Mouse (Mus musculus) G1E (cell line): ENCODE data around the gene Trim2. TPM values are rescaled to one million over a fixed set of nuclear protein-coding genes. Genes with fewer than 3 reads are reported as not detected.

Source experiments
- ATAC-seq: 2 replicates; pipeline ENCODE4 v1.8.0; 2016; ENCODE audit warnings: mild to moderate bottlenecking; ENCODE audit not compliant: insufficient number of reproducible peaks, poor library complexity, low FRiP score, severe bottlenecking; ENCODE audit errors: extremely low read depth
- DNase-seq: peaks from one replicate; pipeline ENCODE4 v3.0.0; 2012; ENCODE audit warnings: low spot score
- H3K27me3 ChIP-seq: 2 replicates; pipeline ENCODE4 v1.6.1; 2012; ENCODE audit warnings: mild to moderate bottlenecking, low read length, inconsistent platforms; ENCODE audit not compliant: insufficient read depth
- H3K36me3 ChIP-seq: replicated peaks from 2 replicates; pipeline ENCODE3; 2012; ENCODE audit warnings: mild to moderate bottlenecking, inconsistent platforms
- H3K4me1 ChIP-seq: 2 replicates; pipeline ENCODE4 v1.6.1; 2012; ENCODE audit warnings: low read depth, low read length, inconsistent platforms, mixed read lengths; ENCODE audit not compliant: insufficient read depth
- H3K4me3 ChIP-seq: 2 replicates; pipeline ENCODE4 v1.5.1; 2012; ENCODE audit warnings: low read depth, mild to moderate bottlenecking, inconsistent platforms, low read length, moderate library complexity, mixed read lengths
- H3K9me3 ChIP-seq: replicated peaks from 2 replicates; pipeline ENCODE4 v1.6.1; 2012; ENCODE audit warnings: inconsistent platforms
- CTCF ChIP-seq: IDR thresholded peaks from 2 replicates; pipeline ENCODE4 v1.5.1; 2012; ENCODE audit warnings: low read depth, low read length, inconsistent platforms, mixed read lengths
- GATA1 ChIP-seq: IDR thresholded peaks from 2 replicates; pipeline ENCODE4 v1.6.1; 2012; ENCODE audit warnings: borderline replicate concordance, low read length, inconsistent platforms, mixed read lengths
- GATA2 ChIP-seq: IDR thresholded peaks from 2 replicates; pipeline ENCODE4 v1.6.1; 2012; ENCODE audit warnings: low read depth, low read length, inconsistent platforms, borderline replicate concordance
- POLR2AphosphoS5 ChIP-seq: IDR thresholded peaks from 2 replicates; pipeline ENCODE4 v1.6.1; 2012; ENCODE audit warnings: low read depth, low read length, inconsistent platforms; ENCODE audit not compliant: insufficient replicate concordance
- TAL1 ChIP-seq: conservative IDR thresholded peaks from 2 replicates; pipeline ENCODE4 v1.6.1; 2012; ENCODE audit warnings: low read depth, low read length, inconsistent platforms, mixed read lengths
- polyA plus RNA-seq: library from polyadenylated mRNA; stranded (reverse); fragments of >175 nt; gene quantifications from 2 replicates; pipeline ENCODE4 v1.2.3, GENCODE M21; 2012
- total RNA-seq, 2 experiments: library from RNA; stranded (forward) in 1 of 2; stranded (reverse) in 1 of 2; fragments of 200-1000 nt in 1 of 2; fragments of >200 nt in 1 of 2; fragmentation: Nextera tagmentation in 1 of 2; gene quantifications; 2 replicates each; pipeline ENCODE4 v1.2.3; 2014 to 2017

Trim2 gene
- total and polyA plus RNA-seq, 3 experiments: 0.98 TPM; not detected in 2

DNA sequence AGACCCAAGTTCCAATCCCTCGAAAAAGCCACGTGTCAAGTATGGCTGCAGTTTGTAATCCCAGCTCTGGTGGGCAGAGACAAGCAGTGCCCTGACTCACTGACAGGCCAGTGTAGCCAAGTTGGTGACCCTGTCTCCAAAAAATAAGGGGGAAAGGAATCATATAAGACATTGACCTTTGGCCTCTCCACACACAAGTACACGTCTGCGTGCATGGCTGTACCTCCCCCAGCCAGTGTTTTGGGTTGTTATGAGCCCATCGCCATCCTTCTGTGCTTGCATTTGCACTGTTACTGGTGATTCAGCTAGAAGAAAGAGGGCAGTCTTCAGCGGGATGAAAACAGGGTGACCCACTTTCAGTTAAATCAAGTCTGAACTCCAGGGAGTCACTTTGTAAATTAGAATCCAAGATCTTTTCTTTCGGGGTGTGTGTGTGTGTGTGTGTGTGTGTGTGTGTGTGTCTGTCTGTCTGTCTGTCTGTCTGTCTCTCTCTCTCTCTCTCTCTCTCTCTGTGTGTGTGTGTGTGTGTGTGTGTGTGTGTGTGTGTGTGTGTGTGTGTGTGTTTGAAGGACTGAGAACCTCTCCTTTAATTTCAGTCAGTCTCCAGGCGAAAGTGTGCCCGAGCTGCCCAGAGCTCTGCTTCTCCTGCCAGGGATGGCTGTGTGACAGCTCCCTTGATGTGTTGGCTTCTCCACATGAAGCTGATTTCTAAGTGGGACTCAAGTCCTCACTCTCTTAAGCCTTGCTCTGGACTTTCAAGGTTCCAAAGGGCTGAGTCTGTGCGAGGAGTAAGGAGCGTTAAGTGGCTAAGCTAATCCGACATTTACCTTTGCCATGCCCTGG is 89.3 kb downstream of the Trim2 start:
- Histone ChIP-seq H3K36me3 (no peaks in the 10 kb centered on the region), H3K9me3 (no peaks in the 10 kb centered on the region), H3K4me3 (no peak overlapping the region), H3K4me1 (no peaks in the 10 kb centered on the region), H3K27me3 (peaks cover 26% of the 10 kb centered on the region)
- DNase-seq: no peak
- no peak for ATAC-seq
- TF ChIP-seq GATA1 (no peak), POLR2AphosphoS5 (no peak), GATA2 (no peak), CTCF (no peak), TAL1 (no peak)

DNA sequence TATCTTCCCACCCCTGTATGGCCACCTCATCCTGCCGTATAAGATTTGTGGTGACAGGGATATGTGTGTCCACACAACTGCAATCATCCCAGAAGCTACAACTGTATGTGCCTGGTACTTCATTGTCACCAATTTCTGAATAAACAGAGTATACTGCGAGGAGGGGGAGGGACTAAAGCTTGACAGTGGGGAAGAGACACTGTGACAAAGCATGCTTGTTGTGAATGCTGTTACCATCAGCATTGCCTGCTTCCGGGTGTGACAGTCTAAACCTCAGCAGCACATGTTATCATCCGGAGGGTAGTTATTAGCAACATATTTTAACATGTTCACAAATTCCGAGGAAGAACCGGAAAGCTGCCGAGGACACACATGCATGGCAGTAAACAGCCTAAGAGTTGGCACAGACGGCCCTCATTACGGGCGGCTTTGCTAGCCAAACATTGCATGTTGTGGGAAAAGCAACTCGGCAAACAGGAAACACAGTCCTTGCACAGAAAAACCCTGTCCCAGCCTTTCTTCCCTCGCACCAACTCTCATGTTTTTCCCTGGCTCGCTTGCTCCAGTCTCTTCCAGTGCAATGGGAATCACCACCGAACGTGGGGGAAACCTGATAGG is 90.8 kb downstream of the Trim2 start:
- TF ChIP-seq TAL1: no peak
- no peak for TF ChIP-seq CTCF
- no peak for TF ChIP-seq GATA1
- no peak for TF ChIP-seq POLR2AphosphoS5
- TF ChIP-seq GATA2: no peak
- Histone ChIP-seq H3K4me3 (no peak overlapping the region), H3K9me3 (no peaks in the 10 kb centered on the region), H3K27me3 (peaks cover 24% of the 10 kb centered on the region), H3K4me1 (no peaks in the 10 kb centered on the region), H3K36me3 (no peaks in the 10 kb centered on the region)
- DNase-seq (no peak), ATAC-seq (no peak)

DNA sequence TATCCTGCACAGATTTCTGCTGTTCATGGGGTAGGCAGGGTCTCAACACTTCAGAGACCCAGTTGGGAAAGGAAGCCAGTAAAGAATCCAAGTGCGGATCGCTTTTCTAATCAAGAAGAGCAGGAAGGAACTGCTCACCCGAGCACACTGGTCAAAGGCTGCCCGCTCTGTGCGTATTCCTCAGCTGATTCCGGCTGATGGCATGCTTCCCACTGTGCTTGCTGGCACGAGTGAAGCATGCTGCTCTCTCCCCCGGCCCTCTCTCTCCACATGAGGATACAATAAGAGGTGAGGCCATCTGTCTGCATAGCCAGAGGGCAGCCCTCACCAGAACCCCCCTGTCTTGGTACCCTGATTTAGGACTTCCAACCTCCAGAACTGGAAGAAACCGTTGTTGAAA is 91.4 kb downstream of the Trim2 start:
- TF ChIP-seq GATA1 (no peak), CTCF (no peak), GATA2 (no peak), POLR2AphosphoS5 (no peak), TAL1 (no peak)
- no peaks in the 10 kb centered on the region for H3K4me1 ChIP-seq
- no peak for DNase-seq
- H3K36me3 ChIP-seq: no peaks in the 10 kb centered on the region
- no peak for ATAC-seq
- H3K27me3 ChIP-seq: peaks cover 18% of the 10 kb centered on the region
- no peaks in the 10 kb centered on the region for H3K9me3 ChIP-seq
- H3K4me3 ChIP-seq: no peak overlapping the region

DNA sequence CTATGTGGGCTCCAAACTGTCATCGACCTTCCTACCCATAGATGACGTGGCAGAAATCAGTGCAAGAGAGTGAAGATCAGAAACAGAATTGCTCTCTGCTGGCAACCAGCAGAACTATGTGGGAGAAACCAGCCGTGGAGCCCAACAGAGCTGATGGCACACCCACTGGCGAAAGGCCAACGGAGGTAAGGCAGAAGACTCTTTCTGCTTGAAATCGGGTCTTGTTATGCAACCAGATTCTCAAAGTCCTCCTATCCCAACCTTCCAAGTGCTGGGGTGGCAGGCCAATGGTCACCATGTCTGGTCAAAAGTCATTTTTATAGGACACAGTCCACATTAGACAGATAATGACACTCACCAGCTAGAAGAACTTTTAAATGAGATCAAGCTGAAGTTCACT is 92.2 kb downstream of the Trim2 start:
- Histone ChIP-seq H3K36me3 (no peaks in the 10 kb centered on the region), H3K4me3 (no peak overlapping the region), H3K4me1 (no peaks in the 10 kb centered on the region), H3K27me3 (peaks cover 22% of the 10 kb centered on the region), H3K9me3 (no peaks in the 10 kb centered on the region)
- no peak for TF ChIP-seq GATA2
- no peak for TF ChIP-seq CTCF
- TF ChIP-seq GATA1: no peak
- ATAC-seq: no peak
- DNase-seq: no peak

DNA sequence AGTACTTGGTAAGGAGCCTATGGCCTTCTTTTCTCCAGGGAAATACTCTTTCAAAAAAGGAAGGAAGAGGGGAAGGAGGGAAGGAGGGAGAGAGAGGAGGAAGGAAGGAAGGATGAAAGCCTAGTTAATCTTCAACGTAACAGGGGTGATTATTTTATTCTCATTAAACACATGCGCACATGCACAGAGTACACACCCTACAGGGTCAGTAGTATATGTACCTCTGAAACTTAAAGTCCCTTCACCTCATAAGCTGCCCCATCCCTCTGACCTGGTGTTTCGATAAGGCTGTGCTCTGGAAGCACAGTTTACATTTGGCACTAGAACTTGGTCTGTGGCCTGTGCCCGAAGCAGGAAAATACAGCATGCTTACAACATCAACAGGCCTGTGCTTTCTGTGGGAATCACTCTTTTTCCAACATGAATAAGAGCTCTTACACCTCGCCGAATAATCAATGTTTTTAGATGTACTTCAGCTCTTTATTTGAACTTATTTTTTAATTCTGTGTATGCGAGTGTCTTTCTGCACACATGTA is 95.3 kb downstream of the Trim2 start:
- ATAC-seq: no peak
- no peak for TF ChIP-seq TAL1
- no peak for TF ChIP-seq GATA1
- TF ChIP-seq CTCF: no peak
- TF ChIP-seq GATA2: no peak
- TF ChIP-seq POLR2AphosphoS5: no peak

DNA sequence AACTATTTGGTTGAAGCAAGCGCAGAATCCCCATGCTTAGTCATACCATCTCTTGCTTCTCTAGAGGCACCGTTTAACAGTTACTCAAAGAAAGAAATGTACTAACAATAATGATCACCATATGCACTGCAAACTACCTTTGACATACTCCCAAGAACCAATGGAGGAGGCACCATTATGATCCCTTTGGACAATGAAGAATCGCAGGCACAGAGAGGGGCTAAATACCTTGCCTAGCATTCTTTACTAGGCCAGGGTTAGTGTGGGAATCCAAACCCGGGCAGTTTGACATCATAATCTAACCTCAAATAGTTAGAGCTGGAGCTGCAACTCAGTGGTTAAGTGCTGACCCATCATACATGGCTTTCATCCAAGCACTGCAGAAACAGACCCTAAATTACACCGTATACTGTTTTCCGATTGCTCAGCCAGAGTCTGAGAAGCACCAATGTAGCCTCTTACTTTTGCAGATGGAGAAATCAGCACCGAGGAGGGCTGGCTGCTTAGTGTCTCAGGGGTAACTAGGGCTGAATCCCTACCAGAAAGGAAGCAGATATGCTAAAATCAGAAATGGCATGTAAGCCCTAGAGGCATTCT is 97.7 kb downstream of the Trim2 start:
- ATAC-seq (no peak), DNase-seq (no peak)
- H3K36me3 ChIP-seq: no peaks in the 10 kb centered on the region

More for the DNA sequence above, 95.3 kb downstream of the Trim2 start:
- Histone ChIP-seq H3K4me1 (peaks cover 4% of the 10 kb centered on the region; the same call in 1 of the 2 replicates), H3K4me3 (no peak overlapping the region), H3K36me3 (no peaks in the 10 kb centered on the region), H3K27me3 (peaks cover 24% of the 10 kb centered on the region), H3K9me3 (no peaks in the 10 kb centered on the region)
- no peak for DNase-seq

More for the DNA sequence above, 97.7 kb downstream of the Trim2 start:
- no peak for TF ChIP-seq GATA2
- TF ChIP-seq TAL1: no peak
- no peak for TF ChIP-seq GATA1
- no peak for TF ChIP-seq CTCF
- no peak for TF ChIP-seq POLR2AphosphoS5
- peaks cover 4% of the 10 kb centered on the region; the same call in 1 of the 2 replicates for H3K4me1 ChIP-seq
- peaks cover 27% of the 10 kb centered on the region for H3K27me3 ChIP-seq
- H3K9me3 ChIP-seq: no peaks in the 10 kb centered on the region
- H3K4me3 ChIP-seq: no peak overlapping the region
